Comparison of ENCODE assay signal across 26 mouse cellular contexts in the genomic region with DNA sequence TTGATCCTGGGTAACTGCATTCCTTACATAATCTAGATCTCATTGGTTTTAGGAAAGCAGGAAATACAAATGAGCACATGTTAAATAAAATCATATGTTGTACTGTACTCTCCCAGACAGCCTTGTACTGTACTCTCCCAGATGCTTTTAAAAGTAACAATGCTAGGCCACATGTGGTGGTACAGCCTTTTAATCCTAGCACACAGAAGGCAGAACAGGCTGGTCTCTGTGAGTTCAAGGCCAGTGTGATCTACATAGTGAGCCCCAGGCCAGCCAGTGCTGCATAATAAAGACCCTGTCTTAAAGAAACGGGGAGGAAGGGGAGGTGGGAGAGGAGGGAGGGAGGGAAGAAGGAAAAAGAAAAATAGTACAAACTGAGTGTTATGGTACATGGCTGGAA.
DNase-seq lines count a peak whose midpoint lies in the region; ATAC-seq lines count a peak whose summit lies in the region.
"Had no signal": no experiment of that assay in that cellular context is flagged by ENCODE, and none has a peak within 500 bp of the region (broad histone marks: within the 10 kb centered on the region; RNA-seq: fewer than 3 reads in every experiment).

No protein-coding gene starts in this region.

- H3K27me3 ChIP-seq in limb, embryonic 12.5 days, result no peaks in the 10 kb centered on the region
- no peaks in the 10 kb centered on the region for H3K27me3 ChIP-seq in limb, embryonic 10.5 days (ENCODE audit: low read depth, poor library complexity, severe bottlenecking)
- H3K27me3 ChIP-seq: embryonic facial prominence, embryonic 15.5 days; heart, embryonic 12.5 days; heart, embryonic 15.5 days had no signal

- 0 out of 2 replicates have a peak, but pooled peaks have one; percentile 31 for ATAC-seq in limb, embryonic 12.5 days (ENCODE audit: insufficient number of reproducible peaks, insufficient read depth, low FRiP score, low TSS enrichment, low read depth)
- ATAC-seq: activated CD4-positive, CD25-positive, alpha-beta regulatory T cell, adult 4 months; CD4-positive, CD25-positive, alpha-beta regulatory T cell, adult 4 months; forebrain, embryonic 14.5 days; forebrain, postnatal 0 days; hindbrain, postnatal 0 days; inflammation-experienced regulatory T-cells, adult 6 months; Patski had no signal

- H3K9ac ChIP-seq in limb, embryonic 12.5 days (replicated peaks), result no peak overlapping the region
- H3K9ac ChIP-seq: embryonic facial prominence, embryonic 15.5 days; forebrain, postnatal 0 days; heart, embryonic 12.5 days; heart, embryonic 15.5 days; hindbrain, embryonic 14.5 days had no signal

- H3K4me2 ChIP-seq in limb, embryonic 12.5 days, result no peak overlapping the region
- H3K4me2 ChIP-seq: embryonic facial prominence, embryonic 15.5 days; heart, embryonic 12.5 days; heart, embryonic 15.5 days; hindbrain, embryonic 14.5 days had no signal

- H3K27ac ChIP-seq in limb, embryonic 12.5 days, result no peak overlapping the region
- no peak overlapping the region for H3K27ac ChIP-seq in limb, embryonic 10.5 days
- H3K27ac ChIP-seq: heart, embryonic 15.5 days; hindbrain, embryonic 10.5 days; hindbrain, embryonic 14.5 days; hindbrain, postnatal 0 days had no signal

- WGBS in limb, embryonic 12.5 days, result 26% methylated on average over 1 of the region's 1 CpGs
- 50% methylated on average over 1 of the region's 1 CpGs for WGBS in limb, embryonic 10.5 days

- no peak overlapping the region for H3K4me3 ChIP-seq in limb, embryonic 12.5 days (replicated peaks)
- no peak overlapping the region for H3K4me3 ChIP-seq in limb, embryonic 10.5 days
- H3K4me3 ChIP-seq: embryonic facial prominence, embryonic 15.5 days; heart, embryonic 12.5 days; heart, embryonic 15.5 days; hindbrain, embryonic 10.5 days had no signal

- no peaks in the 10 kb centered on the region for H3K36me3 ChIP-seq in limb, embryonic 12.5 days
- no peaks in the 10 kb centered on the region for H3K36me3 ChIP-seq in limb, embryonic 10.5 days
- H3K36me3 ChIP-seq: embryonic facial prominence, embryonic 15.5 days; heart, embryonic 15.5 days; hindbrain, embryonic 10.5 days had no signal

- no peak for DNase-seq in limb, embryonic 10.5 days (ENCODE audit: low spot score)
- DNase-seq in ES-CJ7 (ENCODE audit: low read depth, low spot score) (peak; percentile 59), ZHBTc4 (ENCODE audit: low read depth, low spot score) (peak; percentile 29)
- DNase-seq in ovary, adult 18-20 months (ENCODE audit: low spot score), result no peak
- no peak for DNase-seq in urinary bladder, postnatal 10 days (ENCODE audit: low spot score)
- DNase-seq: adrenal gland, postnatal 25 days; cerebellum, adult 11-12 months; cerebellum, adult 8-10 months; cerebellum, postnatal 10 days; cerebellum, postnatal 36 days; forebrain, postnatal 0 days; heart, adult 18-20 months; heart, postnatal 10 days; heart, postnatal 36 days had no signal

- no peaks in the 10 kb centered on the region for H3K4me1 ChIP-seq in limb, embryonic 12.5 days (replicated peaks)
- H3K4me1 ChIP-seq in limb, embryonic 10.5 days, result 0 out of 2 replicates have a peak, but pooled peaks cover 2% of the 10 kb centered on the region
- H3K4me1 ChIP-seq: embryonic facial prominence, embryonic 15.5 days; heart, embryonic 12.5 days; heart, embryonic 15.5 days; hindbrain, embryonic 10.5 days had no signal

- no peaks in the 10 kb centered on the region; the same call in 1 of the 2 replicates for H3K9me3 ChIP-seq in limb, embryonic 12.5 days
- H3K9me3 ChIP-seq in limb, embryonic 10.5 days (replicated peaks), result no peaks in the 10 kb centered on the region
- H3K9me3 ChIP-seq: embryonic facial prominence, embryonic 15.5 days; heart, embryonic 15.5 days; hindbrain, embryonic 10.5 days had no signal

Comparison
In these comparisons a context has a peak if more than half of its experiments do, and no peak if none do; other contexts are left out.
1. DNase-seq: peak in ES-CJ7 (single experiment) and ZHBTc4 (single experiment); none in limb, embryonic 10.5 days (single experiment), ovary, adult 18-20 months (single experiment) and urinary bladder, postnatal 10 days (single experiment).